Mouse (Mus musculus) megakaryocyte, embryonic 14.5 days (primary cell): ENCODE data around the gene Tmppe.

Source experiments
- FLI1 ChIP-seq: IDR thresholded peaks from 2 replicates; pipeline ENCODE4 v1.6.1; 2012; ENCODE audit warnings: low read length, inconsistent platforms, mixed read lengths
- GATA1 ChIP-seq: IDR thresholded peaks from 3 replicates; pipeline ENCODE4 v1.6.1; 2012; ENCODE audit warnings: mixed read lengths, low read length, inconsistent platforms, borderline replicate concordance

DNA sequence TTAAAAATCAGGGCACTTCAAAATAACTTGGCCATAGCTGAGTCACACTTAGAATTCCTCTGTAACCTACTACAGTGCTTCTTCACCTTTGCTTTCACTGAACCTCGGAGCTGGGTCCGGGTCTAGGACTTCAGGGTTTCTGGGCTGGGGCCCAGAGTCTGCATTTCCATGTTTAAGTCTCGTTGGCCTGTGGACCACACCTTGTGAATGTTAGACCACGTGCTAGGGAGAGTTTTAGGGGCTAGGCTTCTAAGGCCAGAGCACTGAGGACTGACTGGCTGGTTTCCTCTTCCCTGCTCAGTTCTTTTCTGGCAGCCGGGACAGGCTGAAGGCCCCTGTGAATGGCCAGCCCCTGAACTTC lies 337 bp upstream of the Tmppe start:
- TF ChIP-seq GATA1 (no peak), FLI1 (no peak)
